Mouse (Mus musculus) small intestine, adult 2 months (tissue): ENCODE results near the gene Xpnpep1. TPM values are rescaled to one million over a fixed set of nuclear protein-coding genes. Genes with fewer than 3 reads are reported as not detected.

Experiments
- H3K27ac ChIP-seq: fragments of 200-500 bp; 2 replicates; pipeline ENCODE4 v1.5.1; 2012; ENCODE audit warnings: low read depth, low read length, control low read depth, inconsistent platforms; ENCODE audit not compliant: insufficient read depth
- H3K27me3 ChIP-seq: fragments of 200-500 bp; 2 replicates; pipeline ENCODE4 v1.6.1; 2012; ENCODE audit warnings: mild to moderate bottlenecking, moderate library complexity, low read length, inconsistent platforms; ENCODE audit not compliant: control insufficient read depth, insufficient read depth
- H3K36me3 ChIP-seq: fragments of 200-500 bp; 2 replicates; pipeline ENCODE4 v1.6.1; 2012; ENCODE audit warnings: mild to moderate bottlenecking, low read length, control low read depth, inconsistent platforms; ENCODE audit not compliant: control insufficient read depth, insufficient read depth
- H3K4me1 ChIP-seq: fragments of 200-500 bp; 2 replicates; pipeline ENCODE4 v1.6.1; 2012; ENCODE audit warnings: low read length, inconsistent platforms, mixed read lengths; ENCODE audit not compliant: control insufficient read depth, insufficient read depth, insufficient read length
- H3K4me3 ChIP-seq: fragments of 200-500 bp; 2 replicates; pipeline ENCODE4 v1.5.1; 2012; ENCODE audit warnings: low read depth, mild to moderate bottlenecking, control low read depth, inconsistent platforms, low read length, moderate library complexity
- CTCF ChIP-seq: fragments of 200-500 bp; IDR thresholded peaks from 2 replicates; pipeline ENCODE4 v1.5.1; 2012; ENCODE audit warnings: low read depth, mild to moderate bottlenecking, control low read depth, inconsistent platforms, low read length, moderate library complexity, mixed read lengths; ENCODE audit not compliant: insufficient replicate concordance, insufficient read length; ENCODE audit errors: extremely low read depth
- WGBS: fragments of 180-500 bp; shearing (Covaris S2); methylation state at CpG from one replicate; pipeline ENCODE4 v1.1.7; 2018; 5-methylcytosine and 5-hydroxymethylcytosine counted together
- polyA plus RNA-seq: library from polyadenylated mRNA; depleted of rRNA; stranded (reverse); fragments of >200 nt; gene quantifications from 2 replicates; pipeline ENCODE4 v1.2.3, GENCODE M21; 2012; rRNA removed

Gene Xpnpep1
- polyA plus RNA-seq, 1 experiment = 477 TPM

DNA sequence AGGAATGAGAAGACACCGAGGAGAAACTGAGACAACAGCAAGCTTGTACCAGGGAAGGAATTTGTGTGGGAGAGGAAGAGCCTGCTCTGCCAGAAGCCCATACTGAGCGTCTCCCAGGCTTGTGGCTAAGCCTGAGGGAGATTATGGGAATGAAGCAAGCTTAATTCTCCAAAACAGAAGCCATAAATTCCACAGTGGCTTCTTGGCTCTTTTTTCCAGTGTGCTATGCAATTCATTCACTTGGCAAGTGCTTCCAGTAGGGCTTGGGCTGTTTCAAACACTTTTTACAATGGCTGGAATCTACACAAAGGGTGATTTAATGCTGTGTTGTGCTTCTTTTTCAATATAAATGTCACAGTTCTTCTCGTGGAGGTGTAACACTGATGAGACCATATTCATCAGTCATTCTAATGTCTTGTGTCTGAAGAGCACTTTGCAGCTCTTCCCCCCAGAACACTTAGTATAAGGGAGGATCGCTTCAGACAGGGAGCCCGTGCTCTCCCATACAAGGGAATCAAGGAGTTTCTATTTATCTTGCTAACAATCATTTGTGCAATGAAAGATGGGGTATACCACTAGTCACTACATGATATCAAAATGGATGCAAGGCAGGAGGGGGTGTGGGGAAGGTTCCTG is 148.1 kb downstream of the Xpnpep1 start:
- no peaks in the 10 kb centered on the region for H3K36me3 ChIP-seq
- no peak for TF ChIP-seq CTCF
- no peaks in the 10 kb centered on the region for H3K27me3 ChIP-seq
- H3K4me1 ChIP-seq = no peaks in the 10 kb centered on the region
- H3K27ac ChIP-seq = no peak overlapping the region
- 67% methylated on average over 5 of the region's 5 CpGs for WGBS
- H3K4me3 ChIP-seq = no peak overlapping the region

Other genes with a start within 250 kb of the Xpnpep1 start
- 8.1 and 20.2 TPM in 2 replicates for gene Add3, start 100.2 kb upstream of the Xpnpep1 start, polyA plus RNA-seq